Mouse (Mus musculus) brown adipose tissue, adult 24 weeks (tissue): ENCODE measurements at regions not wholly inside any gene's neighbourhood (a gene's known extent, or its start where the extent isn't known, plus 50 kb on each side); places are given as distances from the start of the nearest gene placed in this dataset.

Source experiments
- H3K27ac ChIP-seq: fragments of 200-500 bp; replicated peaks from 2 replicates; pipeline ENCODE4 v1.5.1; 2012; ENCODE audit warnings: low read depth, mild to moderate bottlenecking, low read length
- H3K4me1 ChIP-seq: fragments of 200-500 bp; 2 replicates; pipeline ENCODE4 v1.6.1; 2012; ENCODE audit warnings: low read length, mixed read lengths; ENCODE audit not compliant: control insufficient read depth, insufficient read depth, insufficient read length
- H3K4me3 ChIP-seq: fragments of 200-500 bp; 2 replicates; pipeline ENCODE4 v1.5.1; 2012; ENCODE audit warnings: low read depth, mild to moderate bottlenecking, low read length, moderate library complexity; ENCODE audit not compliant: insufficient read depth

DNA sequence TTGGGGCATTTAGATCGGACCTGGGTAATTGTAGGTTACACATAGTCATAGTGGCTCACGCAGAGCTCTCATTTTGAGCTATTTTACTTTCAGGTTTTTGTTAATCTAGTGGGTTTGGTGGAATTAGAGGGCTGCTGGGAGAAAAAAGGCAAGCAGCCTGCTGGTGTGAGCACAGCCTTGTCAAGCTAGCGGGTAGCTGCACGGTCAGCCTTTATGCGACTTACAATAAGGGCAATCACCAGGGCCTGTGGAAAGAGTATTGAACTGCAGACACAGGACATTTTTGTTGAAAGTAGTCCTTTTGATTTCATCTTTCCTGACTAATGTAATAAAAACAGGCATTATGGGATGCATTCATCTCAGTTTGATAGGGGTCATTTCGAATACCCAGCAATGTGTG lies 750.8 kb upstream of the Car8 start:
- Histone ChIP-seq H3K27ac (no peak overlapping the region), H3K4me3 (no peak overlapping the region), H3K4me1 (no peaks in the 10 kb centered on the region)

DNA sequence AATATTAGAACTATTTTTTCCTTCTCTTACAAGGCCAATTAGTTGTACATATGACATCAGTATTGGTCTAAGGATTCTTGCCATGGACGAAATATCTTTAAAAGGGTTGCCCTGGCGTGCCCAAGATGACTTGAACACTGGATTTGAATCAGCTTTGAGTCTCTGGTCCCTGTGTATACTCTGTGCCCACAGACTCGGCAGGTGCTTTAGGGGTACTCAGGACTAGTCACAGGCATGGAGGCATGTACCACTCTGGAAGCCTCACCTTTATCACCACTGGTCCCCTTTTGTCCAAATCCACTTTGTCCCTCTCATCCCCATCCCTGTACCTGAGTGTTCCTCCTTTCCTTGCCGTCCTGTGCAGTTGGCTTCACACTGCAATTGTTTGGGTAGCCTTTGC lies 750.3 kb upstream of the Car8 start:
- Histone ChIP-seq H3K4me1 (no peaks in the 10 kb centered on the region), H3K27ac (no peak overlapping the region), H3K4me3 (no peak overlapping the region)

DNA sequence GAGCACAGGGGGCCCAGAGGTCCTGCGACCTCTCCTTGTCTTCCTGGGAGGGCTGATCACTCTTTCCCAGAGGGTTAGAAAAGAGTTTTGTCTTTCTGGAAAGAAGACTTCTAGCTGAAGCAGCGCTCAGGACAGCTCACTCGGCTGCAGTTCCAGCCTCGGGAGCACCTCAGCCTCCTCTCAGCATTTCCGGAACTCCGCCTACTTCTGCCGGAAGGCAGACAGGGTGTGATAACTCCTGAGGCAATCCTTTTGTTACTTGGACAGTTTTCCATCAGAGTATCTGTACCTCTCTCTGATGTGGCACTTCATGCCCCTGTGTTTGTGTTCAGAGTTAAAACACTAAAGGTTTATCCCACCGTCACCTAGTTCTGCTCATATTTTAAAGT lies 749.5 kb upstream of the Car8 start:
- H3K27ac ChIP-seq = no peak overlapping the region
- no peak overlapping the region for H3K4me3 ChIP-seq
- H3K4me1 ChIP-seq = no peaks in the 10 kb centered on the region

DNA sequence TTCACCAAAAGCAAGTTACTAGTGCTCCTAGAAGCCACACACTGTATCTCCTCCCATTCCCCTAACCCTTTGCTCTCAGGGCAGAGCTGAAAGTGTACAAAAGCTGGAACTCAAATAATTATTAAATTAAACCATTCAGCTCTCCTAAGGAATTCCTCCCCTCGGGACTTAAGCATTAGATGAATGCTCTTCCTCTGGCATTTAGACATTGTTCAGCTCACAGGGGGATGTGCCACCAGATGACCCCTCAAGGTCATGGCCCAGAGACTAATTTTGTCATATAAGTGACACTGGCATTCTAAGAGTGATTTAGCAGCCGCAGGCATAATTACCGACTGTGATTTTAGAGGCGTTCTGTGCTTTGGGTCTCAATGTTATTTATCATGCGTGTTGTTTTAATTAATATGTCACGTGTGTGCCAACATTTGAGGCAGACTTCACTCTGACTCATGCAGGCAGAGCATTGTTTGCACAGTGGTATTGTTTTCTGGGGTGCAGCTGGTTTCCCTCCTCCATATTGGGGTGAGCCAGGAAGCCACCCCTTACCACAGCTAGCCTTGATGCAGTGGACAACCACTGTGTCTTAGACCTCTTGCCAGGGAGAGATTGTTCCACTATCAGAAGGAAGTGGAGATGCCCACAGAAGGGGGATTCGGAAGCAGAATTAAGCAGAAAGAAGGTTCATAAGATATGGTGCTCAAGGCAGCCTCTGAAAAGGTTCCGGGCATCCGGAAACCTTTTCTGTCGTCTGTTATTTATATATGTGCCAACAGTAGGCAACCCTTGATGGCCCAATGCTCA lies 748.9 kb upstream of the Car8 start:
- Histone ChIP-seq H3K4me3 (no peak overlapping the region), H3K27ac (no peak overlapping the region), H3K4me1 (no peaks in the 10 kb centered on the region)

DNA sequence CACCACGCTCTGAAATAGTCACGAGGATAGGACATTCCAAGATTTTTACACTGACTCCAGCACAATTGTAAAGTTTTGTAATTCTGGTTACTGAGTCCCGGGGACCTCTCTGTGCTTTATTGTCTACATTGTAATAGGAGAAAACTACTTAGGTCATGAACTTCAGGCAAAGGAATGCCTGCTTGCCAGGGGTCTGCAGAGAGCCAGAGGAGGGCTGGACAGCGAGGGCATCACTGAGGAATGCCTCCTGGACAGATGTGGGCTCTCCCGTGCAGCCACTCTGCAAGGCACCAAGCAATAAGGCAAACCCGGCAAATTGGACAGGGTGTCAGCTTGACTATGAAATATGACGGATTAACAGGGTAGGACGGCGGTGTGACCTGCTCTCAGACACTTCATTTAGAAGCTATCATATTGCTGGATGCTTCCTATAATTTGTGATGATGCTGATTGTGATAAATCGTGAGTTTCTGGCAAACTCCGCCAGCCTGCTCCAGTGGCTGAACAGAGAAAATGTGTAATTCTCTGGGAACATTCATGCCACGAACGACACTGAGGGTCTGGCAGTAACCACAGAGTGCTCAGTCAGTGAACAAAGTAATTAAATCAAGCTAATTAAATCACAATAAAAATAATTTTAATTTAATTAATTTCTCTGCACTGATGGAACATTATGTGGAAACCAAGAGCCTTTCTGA lies 747.7 kb upstream of the Car8 start:
- Histone ChIP-seq H3K27ac (no peak overlapping the region), H3K4me1 (no peaks in the 10 kb centered on the region), H3K4me3 (no peak overlapping the region)

DNA sequence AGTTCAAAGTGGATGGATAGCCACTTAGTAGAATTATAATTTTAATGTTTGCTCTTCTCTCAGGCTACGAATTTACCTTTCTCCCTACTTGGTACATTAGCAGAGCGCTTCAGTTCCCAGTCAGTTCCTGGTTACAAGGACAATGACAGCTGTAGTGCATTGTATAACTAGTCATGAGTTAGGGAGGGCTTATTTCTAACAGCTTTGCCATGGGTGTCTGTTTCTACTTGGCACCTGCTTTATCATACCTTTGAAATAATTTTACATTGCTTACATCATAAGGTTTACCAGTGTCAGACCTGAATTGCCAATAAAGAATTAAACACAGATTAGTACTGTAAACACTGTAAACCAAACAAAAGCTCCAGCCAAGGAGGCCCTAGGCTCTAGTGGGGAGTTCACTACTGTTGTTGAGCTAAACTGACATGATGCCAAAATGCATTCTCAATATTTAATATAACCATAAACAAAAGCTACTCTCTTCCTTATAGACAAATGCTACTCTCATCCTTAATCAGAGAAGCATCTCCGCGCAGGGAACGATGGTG lies 745.3 kb upstream of the Car8 start:
- no peaks in the 10 kb centered on the region for H3K4me1 ChIP-seq
- no peak overlapping the region for H3K4me3 ChIP-seq
- H3K27ac ChIP-seq = no peak overlapping the region

DNA sequence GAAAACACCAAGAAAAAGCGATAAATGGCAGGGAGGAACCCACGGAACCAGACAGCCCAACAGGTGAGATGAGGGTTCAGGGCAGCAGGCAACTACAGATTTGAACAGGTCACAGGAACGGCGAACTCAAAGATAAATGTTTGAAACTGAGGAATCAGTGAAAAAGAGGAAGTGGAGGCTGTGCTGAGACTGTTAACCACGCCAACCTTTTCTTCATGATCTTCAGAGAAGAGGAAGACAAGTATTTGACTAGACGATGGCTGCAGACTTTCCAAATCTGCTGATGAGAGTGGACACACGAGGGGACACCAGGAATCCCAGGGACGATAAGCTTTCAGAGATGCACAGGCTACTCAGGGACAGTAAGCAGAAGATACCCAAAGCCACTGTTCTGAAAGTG lies 740.1 kb upstream of the Car8 start:
- H3K4me1 ChIP-seq = no peaks in the 10 kb centered on the region
- H3K27ac ChIP-seq = no peak overlapping the region
- H3K4me3 ChIP-seq = no peak overlapping the region

DNA sequence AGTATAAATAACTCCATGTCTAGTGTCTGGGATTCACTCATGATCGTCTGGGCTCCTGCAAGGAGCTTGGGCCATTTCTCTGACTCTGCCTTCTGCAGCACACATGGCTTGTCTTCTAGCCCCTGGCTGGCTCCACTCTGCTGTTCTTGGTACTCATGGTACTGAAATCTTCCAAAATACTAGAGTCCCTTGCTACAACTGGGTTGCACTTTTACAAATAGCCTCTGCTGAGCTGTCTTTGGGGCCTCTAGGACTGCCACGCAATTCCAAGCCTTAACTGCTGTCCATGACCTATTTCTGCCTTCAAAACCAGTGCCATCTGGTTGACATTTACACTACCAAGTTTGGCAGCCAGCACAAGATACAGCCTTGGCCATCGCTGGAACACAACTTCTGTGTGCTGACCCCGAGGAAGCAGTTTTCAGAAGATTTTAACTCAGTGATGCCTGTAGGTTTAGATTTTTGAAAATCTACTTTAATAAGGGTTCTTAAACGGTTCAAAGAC lies 731.2 kb upstream of the Car8 start:
- Histone ChIP-seq H3K27ac (no peak overlapping the region), H3K4me3 (no peak overlapping the region), H3K4me1 (no peaks in the 10 kb centered on the region)

DNA sequence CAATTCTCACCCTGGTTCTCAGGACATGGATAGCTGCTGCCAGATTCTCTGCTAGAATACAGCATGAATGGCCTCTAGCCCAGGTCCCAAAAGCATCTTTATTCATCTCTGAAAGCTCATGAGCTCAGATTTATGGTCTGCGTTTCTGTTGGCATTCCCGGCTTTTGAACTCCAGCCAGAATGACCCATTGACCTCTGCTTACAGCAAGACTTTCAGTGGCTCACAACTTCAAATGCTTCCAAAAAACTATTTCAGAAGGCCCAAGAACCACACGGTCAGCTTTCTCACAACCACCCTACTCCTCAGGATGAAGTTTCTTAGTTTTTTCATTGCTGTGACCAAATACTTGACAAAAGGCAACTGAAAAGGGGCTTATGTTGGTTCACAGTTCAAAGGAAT lies 729.9 kb upstream of the Car8 start:
- no peak overlapping the region for H3K27ac ChIP-seq
- H3K4me1 ChIP-seq = no peaks in the 10 kb centered on the region
- H3K4me3 ChIP-seq = no peak overlapping the region

DNA sequence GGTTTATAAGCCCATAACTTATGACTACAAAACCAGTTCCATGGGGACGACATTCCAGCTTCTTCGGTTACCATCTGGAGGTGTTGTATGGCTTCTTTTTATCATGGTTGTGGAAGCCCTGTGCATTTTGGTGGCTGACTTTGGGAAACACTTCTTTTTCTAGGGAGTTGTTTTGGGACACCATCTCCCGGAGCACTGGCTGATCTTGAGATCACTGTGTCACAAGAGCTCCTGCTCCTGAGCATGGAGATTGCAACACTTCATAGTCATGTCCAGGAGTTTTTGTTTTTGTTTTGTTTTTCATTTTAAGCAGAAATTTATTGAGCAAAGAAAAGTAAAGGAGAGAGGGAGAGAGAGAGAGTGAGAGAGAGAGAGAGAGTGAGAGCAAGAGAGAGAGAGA lies 729.1 kb upstream of the Car8 start:
- no peak overlapping the region for H3K4me3 ChIP-seq
- peaks cover 4% of the 10 kb centered on the region; the same call in 1 of the 2 replicates for H3K4me1 ChIP-seq
- no peak overlapping the region for H3K27ac ChIP-seq

DNA sequence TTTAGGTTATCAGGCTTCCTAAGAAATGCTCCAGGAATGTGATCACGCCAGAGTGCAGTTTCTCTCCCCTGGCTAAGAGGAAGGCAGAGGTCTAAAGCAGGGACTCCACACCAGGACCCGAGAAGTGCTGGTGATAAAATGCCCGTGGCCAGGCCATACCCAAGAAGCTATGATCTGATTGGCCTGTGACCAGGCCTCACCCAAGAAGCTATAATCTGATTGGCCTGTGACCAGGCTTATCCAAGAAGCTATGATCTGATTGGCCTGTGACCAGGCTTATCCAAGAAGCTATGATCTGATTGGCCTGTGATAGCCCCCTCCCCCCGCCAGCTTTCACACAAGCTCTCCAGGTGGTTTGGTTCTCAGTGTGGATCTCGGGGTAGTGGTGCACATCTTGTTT lies 726.7 kb upstream of the Car8 start:
- Histone ChIP-seq H3K27ac (no peak overlapping the region), H3K4me1 (peaks cover 4% of the 10 kb centered on the region; the same call in 1 of the 2 replicates), H3K4me3 (no peak overlapping the region)

DNA sequence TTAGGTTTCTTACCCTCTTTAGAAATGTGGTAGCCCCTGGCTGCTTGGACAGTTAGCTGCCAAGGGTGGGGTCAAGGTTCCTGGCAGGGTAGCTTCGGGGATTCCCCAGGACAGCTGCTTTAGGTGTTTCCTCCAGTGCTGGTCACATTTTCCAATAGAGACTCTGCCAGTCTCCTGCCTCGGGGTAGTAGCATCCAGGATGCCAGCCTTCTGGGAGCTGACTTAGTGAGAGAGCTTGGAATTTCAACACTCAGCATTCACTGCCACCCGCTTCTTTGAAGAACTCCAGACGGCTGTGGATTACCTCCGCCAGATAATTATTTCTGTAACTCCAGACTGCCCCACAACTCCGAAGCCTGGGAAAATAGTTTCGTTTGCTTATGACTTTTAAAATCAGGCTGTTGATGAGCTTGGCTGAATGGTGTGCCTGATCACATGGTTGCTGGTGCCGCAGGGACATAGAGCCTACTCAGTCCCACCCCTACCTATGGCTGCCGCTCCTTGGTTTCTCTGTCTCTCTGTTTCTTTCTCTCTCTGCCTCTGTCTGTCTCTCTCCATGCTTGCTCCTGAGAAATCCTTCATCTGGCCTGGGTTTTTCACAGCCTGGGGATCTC lies 724.2 kb upstream of the Car8 start:
- Histone ChIP-seq H3K4me3 (no peak overlapping the region), H3K27ac (no peak overlapping the region), H3K4me1 (peaks cover 4% of the 10 kb centered on the region; the same call in 1 of the 2 replicates)

DNA sequence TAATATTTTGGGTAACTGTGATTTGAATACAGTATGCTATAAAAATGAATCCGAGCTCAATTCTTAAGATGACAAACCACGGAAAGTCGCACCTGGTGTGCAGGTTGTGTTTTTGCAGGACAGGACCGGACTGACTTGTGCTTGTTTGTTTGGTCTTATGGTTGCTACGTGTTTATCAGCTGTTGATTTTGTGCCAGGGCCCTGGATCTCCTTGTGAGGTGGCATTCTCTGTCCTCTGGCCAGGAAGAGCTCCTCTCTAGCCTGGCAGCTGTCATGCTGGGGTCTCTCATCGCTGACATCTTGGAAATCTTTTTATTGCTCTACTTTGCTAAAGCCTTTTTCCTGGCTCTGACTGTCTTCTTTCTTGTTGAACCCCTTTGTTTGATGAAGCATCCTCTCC lies 723.0 kb upstream of the Car8 start:
- no peak overlapping the region for H3K27ac ChIP-seq
- peaks cover 4% of the 10 kb centered on the region; the same call in 1 of the 2 replicates for H3K4me1 ChIP-seq
- H3K4me3 ChIP-seq = no peak overlapping the region

DNA sequence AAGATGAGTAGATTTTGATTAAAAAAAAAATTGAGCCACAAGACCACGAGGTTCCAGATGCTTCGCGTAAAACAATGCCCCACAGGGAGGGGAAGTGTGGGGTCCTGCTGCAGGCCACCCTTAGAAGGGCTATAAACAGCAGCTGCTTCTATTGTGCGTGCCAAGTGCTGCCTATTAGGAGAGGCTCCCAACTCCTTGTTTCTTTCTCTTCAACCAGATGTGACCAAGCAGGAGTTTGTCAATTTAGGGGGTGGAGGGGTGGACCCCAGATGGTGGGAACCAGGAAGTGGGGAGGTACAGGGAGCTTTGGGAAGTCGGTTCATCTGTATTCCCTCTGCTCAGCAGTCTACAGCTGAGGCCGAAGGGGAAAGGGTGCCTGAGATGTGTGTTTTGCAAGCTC lies 718.9 kb upstream of the Car8 start:
- no peak overlapping the region for H3K4me3 ChIP-seq
- H3K27ac ChIP-seq = no peak overlapping the region
- 0 out of 2 replicates have a peak, but pooled peaks cover 5% of the 10 kb centered on the region for H3K4me1 ChIP-seq

DNA sequence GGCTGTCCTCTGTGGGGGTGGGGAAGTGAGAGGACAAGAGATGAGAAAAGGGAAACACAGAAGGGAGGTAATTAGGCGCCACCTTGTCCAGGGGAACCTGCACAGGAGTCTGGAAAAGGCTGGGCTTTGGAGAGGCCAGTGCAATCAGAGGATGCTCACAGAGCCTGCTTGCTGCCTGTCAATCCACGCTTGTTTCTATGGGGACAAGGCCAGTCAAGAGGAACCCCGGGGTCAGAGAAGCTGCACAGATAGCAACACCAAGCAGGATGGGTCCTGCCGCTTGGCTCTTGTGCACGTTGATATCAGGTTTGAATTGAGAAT lies 718.1 kb upstream of the Car8 start:
- Histone ChIP-seq H3K27ac (no peak overlapping the region), H3K4me1 (0 out of 2 replicates have a peak, but pooled peaks cover 5% of the 10 kb centered on the region), H3K4me3 (no peak overlapping the region)
